Mouse (Mus musculus): ENCODE results near the gene Ramp2. TPM values are rescaled to one million over a fixed set of nuclear protein-coding genes. Genes with fewer than 3 reads are reported as not detected.

Gene Ramp2
- polyA plus RNA-seq, 1 experiment, result 20.0 TPM

DNA sequence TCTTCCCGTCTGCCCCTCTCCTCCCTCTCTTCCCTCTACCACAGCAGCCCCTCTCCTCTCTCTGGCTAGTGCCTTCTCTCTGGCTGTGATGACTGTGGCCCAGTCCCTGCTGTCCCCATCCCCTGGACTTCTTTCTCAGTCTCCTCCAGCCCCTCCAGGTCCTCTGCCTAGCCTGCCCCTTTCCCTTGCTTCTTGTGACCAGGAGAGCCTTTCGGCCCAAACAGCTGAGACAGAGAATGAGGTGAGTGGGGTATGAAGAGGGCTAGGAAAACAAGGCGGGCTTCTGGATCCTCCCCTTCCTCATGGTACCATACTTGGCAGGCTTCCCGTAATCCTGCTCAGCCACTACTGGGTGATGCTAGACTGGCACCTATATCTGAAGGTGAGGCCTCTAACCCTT is 29.5 kb downstream of the Ramp2 start:
- H3K27ac ChIP-seq (replicated peaks; ENCODE audit: low read depth, low read length), result no peak overlapping the region
- peaks cover 17% of the 10 kb centered on the region for H3K4me1 ChIP-seq (ENCODE audit: control insufficient read depth, insufficient read depth, insufficient read length, low read length)

DNA sequence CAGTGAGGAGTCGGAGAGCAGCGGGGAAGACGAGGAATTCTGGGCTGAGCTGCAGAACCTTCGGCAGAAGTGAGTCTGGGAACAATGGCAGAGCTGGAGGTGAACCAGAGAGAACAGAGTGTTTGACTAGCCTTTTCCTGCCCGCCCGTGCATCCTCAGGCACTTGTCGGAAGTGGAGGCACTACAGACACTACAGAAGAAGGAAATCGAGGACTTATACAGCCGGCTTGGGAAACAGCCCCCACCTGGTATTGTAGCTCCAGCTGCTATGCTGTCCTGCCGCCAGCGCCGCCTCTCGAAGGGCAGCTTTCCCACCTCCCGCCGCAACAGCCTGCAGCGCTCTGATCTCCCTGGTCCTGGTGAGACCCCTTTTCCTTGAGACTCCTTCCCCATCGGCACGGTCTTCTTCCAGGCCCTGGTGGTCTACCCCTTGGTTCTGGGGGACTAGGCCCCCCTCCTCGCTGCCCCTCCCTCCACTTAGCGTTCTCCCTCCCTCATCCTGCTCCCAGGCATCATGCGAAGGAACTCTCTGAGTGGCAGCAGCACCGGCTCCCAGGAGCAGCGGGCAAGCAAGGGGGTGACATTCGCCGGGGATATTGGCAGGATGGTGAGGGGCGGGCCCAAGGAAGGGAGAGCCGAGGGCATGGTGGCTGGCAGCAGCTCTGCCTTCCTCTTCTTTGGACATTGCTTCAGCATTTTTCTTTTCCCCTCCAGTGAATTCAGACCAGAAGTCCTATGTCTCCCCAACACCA is 30.7 kb downstream of the Ramp2 start:
- Histone ChIP-seq H3K27ac (replicated peaks; ENCODE audit: low read depth, low read length) (no peak overlapping the region), H3K4me3 (ENCODE audit: insufficient read depth, low read depth, low read length) (no peak overlapping the region), H3K4me1 (ENCODE audit: control insufficient read depth, insufficient read depth, insufficient read length, low read length) (peaks cover 17% of the 10 kb centered on the region)

More for the DNA sequence above, 29.5 kb downstream of the Ramp2 start:
- H3K4me3 ChIP-seq (ENCODE audit: insufficient read depth, low read depth, low read length), result no peak overlapping the region

DNA sequence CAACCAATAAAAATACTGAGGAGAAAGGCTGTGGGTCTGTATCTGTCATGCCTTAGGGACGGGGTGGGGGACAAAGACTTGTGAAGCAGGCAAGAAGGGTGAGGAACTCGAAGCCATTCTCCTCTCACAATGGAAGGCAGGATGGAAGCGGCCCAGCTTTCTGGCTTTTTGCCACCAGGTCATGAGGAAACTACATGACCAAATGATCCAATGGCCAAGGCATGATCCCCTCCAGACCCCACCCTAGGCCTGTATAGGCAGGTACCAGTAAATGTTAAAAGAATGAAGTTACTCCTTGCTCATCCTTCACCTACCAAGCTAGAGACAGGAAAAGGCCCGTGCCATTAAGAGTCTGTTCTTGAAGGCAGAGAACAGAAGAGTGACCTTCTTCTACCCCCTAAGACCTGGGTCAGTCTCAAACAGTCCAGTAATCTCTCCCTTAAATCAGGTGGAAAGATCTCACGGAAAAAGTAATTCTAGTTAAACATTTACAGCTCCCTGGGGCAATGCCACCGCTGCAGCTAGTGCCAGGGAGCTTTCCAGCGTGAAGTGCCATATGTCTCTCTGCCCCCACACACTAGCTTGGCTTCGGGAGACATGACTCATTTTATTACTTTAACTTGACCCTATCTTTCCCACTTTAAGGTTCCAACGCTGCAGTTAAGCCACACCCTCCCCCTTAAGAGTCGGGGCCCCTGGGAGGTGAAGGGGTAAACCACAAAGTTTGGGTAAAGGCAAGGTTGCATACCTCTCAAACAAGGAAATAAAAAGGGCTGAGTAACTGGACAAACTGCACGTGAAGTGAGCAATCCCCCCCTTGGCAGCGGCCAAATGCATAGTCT is 31.8 kb downstream of the Ramp2 start:
- peaks cover 17% of the 10 kb centered on the region for H3K4me1 ChIP-seq (ENCODE audit: control insufficient read depth, insufficient read depth, insufficient read length, low read length)
- H3K4me3 ChIP-seq (ENCODE audit: insufficient read depth, low read depth, low read length), result peak overlapping the region; percentile 78
- no peak overlapping the region for H3K27ac ChIP-seq (replicated peaks; ENCODE audit: low read depth, low read length)

DNA sequence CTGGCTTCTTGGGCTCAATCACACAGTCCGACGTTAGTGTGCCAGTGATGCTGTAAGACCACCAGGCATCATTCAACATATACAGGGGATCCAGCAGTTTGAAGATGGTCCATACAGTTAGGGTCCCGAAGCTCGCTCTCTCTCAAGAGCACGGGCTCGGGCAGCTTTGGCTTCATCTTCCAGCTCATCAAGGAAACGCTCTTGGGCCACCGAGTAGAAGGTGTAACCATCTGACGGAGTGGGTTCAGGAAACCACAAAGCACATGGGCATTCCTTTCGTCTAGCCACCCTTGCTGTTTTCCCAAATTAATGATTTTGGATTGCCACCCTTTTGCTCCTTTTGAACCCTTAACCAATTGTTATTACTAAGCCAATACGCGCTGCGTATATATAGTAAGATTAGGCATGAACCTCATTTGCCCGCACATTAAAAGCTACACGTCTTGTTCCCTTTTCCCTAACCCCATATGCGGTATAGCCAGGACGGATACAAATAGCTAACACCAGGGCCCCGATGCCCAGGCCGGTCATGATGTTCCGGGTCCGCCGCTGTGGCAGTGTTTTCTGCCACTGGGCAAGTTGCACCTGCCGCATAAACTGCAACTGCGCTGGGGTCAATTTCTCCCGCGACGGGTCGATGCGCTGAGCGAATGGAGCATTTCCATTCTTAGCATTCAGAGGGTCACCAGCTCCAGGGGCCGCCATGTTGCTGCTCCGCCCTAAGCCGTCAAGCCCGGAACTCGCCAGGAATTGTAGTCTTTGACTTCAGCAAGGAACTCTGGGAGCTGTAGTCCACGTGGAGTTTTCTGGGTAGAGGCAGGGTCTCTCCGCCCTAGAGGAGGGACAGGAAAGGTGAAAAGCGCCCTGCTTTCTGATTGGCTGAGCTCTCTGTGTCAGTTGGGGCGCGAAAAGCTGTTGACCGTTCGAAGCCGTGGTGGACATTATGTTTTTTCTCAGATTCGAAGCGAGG is 32.7 kb downstream of the Ramp2 start, which contains the start of the genes Cntd1 and Coa3:
Cntd1 (plus strand) TSS at position 790 of the 970 bp plus-strand sequence.
Coa3 (minus strand) TSS at position 892 of the 970 bp plus-strand sequence.
- Histone ChIP-seq H3K4me3 (ENCODE audit: insufficient read depth, low read depth, low read length) (peak within 1 kb of the TSS; percentile 78), H3K27ac (replicated peaks; ENCODE audit: low read depth, low read length) (peak within 1 kb of the TSS; percentile 66), H3K4me1 (ENCODE audit: control insufficient read depth, insufficient read depth, insufficient read length, low read length) (peaks cover 17% of the 10 kb centered on the region)

DNA sequence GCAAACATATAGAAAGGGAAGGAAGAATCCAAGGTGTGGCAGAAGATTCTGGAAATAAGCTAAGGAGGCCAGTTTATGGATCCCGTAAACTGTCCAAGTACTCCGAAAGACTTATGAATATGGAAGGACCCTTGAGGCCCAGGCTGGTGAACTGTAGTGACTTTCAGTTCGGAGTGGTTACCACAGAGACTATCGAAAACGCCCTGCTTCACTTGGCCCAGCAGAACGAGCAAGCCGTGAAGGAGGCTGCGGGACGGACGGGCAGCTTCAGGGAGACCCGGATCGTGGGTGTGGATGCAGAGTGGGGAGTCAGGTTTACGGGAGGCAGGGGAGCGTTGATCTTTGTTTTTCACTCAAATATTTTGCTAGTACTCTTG is 33.4 kb downstream of the Ramp2 start:
- Histone ChIP-seq H3K4me1 (ENCODE audit: control insufficient read depth, insufficient read depth, insufficient read length, low read length) (peaks cover 17% of the 10 kb centered on the region), H3K4me3 (ENCODE audit: insufficient read depth, low read depth, low read length) (peak overlapping the region; percentile 49), H3K27ac (replicated peaks; ENCODE audit: low read depth, low read length) (no peak overlapping the region)

DNA sequence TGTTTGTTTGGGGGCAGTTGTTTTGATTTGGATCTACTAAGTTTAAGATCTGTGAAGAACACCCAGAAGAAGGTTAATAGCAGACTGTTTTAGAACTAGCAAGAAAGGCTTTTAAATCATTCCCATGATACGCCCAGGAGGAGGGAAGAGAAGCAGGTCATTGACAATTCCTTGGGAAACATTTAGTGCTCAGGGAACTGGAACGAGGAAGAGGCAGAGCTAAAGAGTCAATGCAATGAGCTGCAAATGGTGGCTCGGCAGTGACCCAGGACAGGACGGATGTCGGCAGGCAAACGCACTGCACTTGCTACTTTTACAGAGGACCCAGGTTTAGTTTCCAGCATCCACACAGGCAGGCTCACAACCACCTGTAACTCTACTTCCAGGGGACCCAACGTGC is 35.0 kb downstream of the Ramp2 start:
- peaks cover 17% of the 10 kb centered on the region for H3K4me1 ChIP-seq (ENCODE audit: control insufficient read depth, insufficient read depth, insufficient read length, low read length)
- no peak overlapping the region for H3K4me3 ChIP-seq (ENCODE audit: insufficient read depth, low read depth, low read length)
- no peak overlapping the region for H3K27ac ChIP-seq (replicated peaks; ENCODE audit: low read depth, low read length)

DNA sequence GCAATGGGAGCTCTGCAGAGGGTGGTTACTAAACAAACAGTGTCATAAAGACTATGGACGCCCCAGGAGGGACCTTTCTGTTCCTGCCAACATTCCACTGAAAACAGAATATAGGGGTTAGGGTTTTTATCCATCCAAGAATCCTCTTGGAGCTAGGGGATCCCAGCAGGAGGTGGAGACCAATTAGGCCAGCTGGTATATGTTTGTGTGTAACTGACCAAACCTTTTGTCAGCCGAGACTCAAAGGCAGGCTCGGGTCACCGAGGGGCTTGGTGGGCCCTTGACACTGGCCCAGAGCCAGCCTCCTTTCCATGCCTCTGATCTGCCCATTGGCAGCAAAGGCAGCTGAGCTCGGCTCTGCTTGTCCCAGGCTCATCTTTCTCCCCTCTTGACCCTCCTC is 37.1 kb downstream of the Ramp2 start:
- no peak overlapping the region for H3K4me3 ChIP-seq (ENCODE audit: insufficient read depth, low read depth, low read length)

DNA sequence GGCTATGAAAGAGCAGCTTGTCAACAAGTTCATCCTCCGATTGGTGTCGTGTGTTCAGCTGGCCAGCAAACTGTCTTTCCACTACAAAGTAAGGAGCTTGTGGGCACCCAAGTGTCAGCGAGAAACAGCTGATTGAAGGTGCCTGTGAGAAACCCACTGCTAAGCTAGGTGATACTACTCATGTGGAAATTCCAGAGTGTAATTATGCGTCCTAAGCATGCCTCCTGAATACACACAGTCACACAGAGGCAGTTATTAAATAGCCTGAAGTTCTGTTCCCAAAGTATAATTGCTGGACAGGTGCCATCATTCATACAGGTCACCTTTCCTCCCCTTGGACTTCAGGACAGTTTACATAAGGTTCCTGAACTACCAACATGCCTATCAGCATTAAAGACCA is 38.0 kb downstream of the Ramp2 start:
- Histone ChIP-seq H3K27ac (replicated peaks; ENCODE audit: low read depth, low read length) (no peak overlapping the region), H3K4me1 (ENCODE audit: control insufficient read depth, insufficient read depth, insufficient read length, low read length) (0 out of 2 replicates have a peak, but pooled peaks cover 3% of the 10 kb centered on the region), H3K4me3 (ENCODE audit: insufficient read depth, low read depth, low read length) (no peak overlapping the region)

More for the DNA sequence above, 37.1 kb downstream of the Ramp2 start:
- H3K4me1 ChIP-seq (ENCODE audit: control insufficient read depth, insufficient read depth, insufficient read length, low read length), result peaks cover 7% of the 10 kb centered on the region
- no peak overlapping the region for H3K27ac ChIP-seq (replicated peaks; ENCODE audit: low read depth, low read length)

DNA sequence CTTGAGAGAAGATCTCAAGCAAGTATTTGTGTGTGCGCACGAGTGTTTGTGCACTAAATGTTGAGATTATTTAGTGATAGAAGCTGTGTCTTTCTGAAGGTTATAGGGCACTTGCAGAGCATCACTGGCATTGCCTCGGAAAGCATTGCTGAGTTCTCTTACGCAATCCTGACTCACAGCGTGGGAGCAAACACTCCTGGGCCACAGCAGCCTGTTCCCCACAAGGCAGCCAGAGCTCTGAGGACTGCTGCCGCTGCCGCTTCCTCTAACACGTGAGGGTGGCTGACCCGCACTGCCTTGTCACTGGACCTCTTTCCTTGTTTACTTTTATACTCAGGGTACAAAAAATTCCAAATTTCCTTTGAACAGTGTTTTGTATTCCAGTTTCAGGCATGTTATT is 41.5 kb downstream of the Ramp2 start:
- Histone ChIP-seq H3K27ac (replicated peaks; ENCODE audit: low read depth, low read length) (no peak overlapping the region), H3K4me1 (ENCODE audit: control insufficient read depth, insufficient read depth, insufficient read length, low read length) (no peaks in the 10 kb centered on the region), H3K4me3 (ENCODE audit: insufficient read depth, low read depth, low read length) (no peak overlapping the region)

DNA sequence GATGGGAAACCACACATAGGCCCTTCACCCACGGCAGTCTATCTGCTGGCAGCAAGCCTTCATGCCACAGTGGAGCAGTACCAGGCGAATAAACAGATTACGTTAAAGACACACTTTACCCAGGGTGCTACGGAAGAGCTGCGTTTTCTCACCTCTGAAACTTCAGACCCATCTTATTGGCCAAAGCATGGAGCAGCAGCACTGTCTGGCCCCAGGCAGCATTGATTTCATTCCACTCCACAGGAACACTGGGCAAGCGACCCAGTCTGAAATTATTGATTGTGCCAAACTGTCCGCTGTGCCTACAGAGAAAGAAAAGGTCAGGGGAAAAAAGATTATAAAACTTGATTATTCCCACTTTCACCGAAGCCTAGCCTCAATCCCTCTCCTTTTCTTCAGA is 45.4 kb downstream of the Ramp2 start:
- no peak overlapping the region for H3K4me3 ChIP-seq (ENCODE audit: insufficient read depth, low read depth, low read length)
- no peaks in the 10 kb centered on the region for H3K4me1 ChIP-seq (ENCODE audit: control insufficient read depth, insufficient read depth, insufficient read length, low read length)
- H3K27ac ChIP-seq (replicated peaks; ENCODE audit: low read depth, low read length), result no peak overlapping the region

DNA sequence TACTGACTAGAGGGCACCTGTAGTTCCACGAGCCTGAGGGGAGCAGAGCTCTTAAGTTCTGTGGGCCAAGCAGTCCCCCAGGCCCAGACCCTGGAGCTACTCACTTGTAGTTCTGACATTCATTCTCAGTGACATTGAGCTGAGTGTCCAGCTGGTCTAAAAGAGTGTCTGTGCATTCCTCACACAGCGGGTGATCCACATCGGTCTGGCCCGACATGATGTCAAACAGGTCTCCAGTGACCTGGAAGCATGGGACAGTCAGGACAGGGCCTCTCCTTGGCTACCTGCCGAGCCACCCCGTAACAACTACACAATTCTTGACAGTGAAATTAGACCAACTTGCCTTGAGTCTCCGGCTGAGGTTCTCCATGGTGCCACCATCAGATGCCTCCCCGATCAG is 49.4 kb downstream of the Ramp2 start:
- Histone ChIP-seq H3K27ac (replicated peaks; ENCODE audit: low read depth, low read length) (no peak overlapping the region), H3K4me3 (ENCODE audit: insufficient read depth, low read depth, low read length) (no peak overlapping the region), H3K4me1 (ENCODE audit: control insufficient read depth, insufficient read depth, insufficient read length, low read length) (no peaks in the 10 kb centered on the region)

DNA sequence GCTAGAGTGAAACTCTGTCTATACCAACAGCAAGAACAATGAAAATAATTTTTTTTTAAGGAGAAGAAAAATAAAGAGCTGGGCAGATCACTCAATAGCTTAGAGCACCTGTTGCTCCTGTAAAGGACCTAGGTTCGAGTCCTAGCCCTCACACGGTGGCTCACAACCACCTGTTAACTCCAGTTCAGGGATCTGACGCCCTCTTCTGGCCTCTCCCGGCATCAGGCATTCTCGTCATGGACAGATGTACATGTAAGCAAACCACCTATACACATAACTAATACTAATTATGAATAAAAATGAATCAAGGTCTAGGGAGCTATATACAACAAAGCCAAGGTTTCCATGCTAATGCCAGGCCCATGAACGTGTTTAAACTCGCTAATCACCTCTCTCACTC is 55.1 kb downstream of the Ramp2 start:
- no peak overlapping the region for H3K27ac ChIP-seq (replicated peaks; ENCODE audit: low read depth, low read length)
- peaks cover 6% of the 10 kb centered on the region for H3K4me1 ChIP-seq (ENCODE audit: control insufficient read depth, insufficient read depth, insufficient read length, low read length)
- peak overlapping the region; percentile 97 for H3K4me3 ChIP-seq (ENCODE audit: insufficient read depth, low read depth, low read length)

DNA sequence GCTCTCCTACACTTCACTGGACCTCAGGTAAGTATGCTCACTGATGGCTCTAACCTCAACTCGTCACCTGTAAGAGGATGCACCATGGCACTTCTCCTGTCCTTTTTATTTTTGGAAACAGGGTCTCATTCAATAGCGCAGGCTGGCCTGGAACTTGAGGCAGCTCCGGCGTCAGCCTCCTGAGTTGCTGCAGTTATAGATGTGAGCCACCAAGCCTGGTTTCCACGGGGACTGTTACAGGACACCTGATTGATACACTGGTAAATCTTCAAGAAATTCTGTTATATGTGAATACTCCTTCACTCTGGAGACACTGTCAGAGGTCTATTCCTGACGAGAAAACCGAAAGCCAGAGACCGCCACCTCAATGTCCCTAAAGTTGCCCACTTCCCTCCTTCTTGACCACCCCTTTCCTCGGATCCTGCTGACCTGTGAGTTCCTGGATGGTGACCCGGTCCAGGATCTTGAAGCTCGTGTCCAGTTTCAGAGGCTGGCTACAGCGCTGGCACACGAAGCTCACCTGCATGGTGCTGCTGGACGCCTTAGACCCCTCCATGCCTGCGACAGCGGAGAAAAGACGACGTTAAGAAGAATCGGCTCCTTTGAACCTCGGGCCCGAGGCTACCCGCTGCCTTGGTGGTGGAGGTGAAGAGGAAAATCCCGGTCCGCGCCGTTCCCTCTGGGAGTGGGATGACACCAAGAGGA is 55.6 kb downstream of the Ramp2 start:
- Histone ChIP-seq H3K4me1 (ENCODE audit: control insufficient read depth, insufficient read depth, insufficient read length, low read length) (peaks cover 6% of the 10 kb centered on the region), H3K27ac (replicated peaks; ENCODE audit: low read depth, low read length) (peak overlapping the region; percentile 50; the same call in 1 of the 2 replicates), H3K4me3 (ENCODE audit: insufficient read depth, low read depth, low read length) (peak overlapping the region; percentile 97)

All from brown adipose tissue, adult 24 weeks (tissue).